Mouse (Mus musculus): ENCODE measurements at regions not wholly inside any gene's neighbourhood (a gene's known extent, or its start where the extent isn't known, plus 50 kb on each side); places are given as distances from the start of the nearest gene placed in this dataset.

DNA sequence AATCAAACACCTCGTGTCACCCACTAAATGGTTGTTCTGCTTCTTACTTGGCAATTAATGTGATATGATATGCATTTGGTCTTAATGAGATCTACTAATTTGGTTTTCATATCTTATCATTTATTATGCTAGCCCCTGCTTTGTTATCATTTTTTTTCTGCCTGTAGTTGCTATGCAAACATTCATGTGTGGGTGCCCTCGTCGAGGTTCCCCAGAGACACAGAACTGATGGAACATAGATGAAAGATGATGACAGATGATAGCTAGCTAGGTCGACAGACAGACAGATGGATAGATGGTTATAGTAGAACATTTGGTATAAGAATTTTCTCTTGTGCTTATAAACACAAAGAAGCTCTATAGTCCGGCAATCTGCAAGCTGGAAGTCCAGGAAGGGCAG, 252.1 kb downstream of the CK137956 start:
- no peak for TF ChIP-seq CTCF (IDR thresholded peaks at IDR 0.05)
- no peak for TF ChIP-seq EP300 (IDR thresholded peaks at IDR 0.05)

All from lung, postnatal 0 days (tissue).